Mouse (Mus musculus) gastrocnemius, postnatal 10 days (tissue): ENCODE results near the gene Ptgr1. TPM values are rescaled to one million over a fixed set of nuclear protein-coding genes. Genes with fewer than 3 reads are reported as not detected.
A peak's percentile ranks its signal among the peaks of the same experiment; 100 is the strongest.

ENCODE experiments used
- DNase-seq: peaks from one replicate; pipeline ENCODE4 v3.0.0; 2021; ENCODE audit warnings: mixed read lengths
- total RNA-seq, 2 experiments: library from RNA; stranded (reverse); gene quantifications; 2 replicates each; pipeline ENCODE4 v1.2.3; 2021

The Ptgr1 gene
- total RNA-seq, 2 experiments from 2014 or later: 4.7 to 5.1 TPM

- no peak for DNase-seq
Observed at GRCm38 (mm10) chr4:58990609-58991434, 3.9 kb upstream of the Ptgr1 start.

- no peak for DNase-seq
Observed at GRCm38 (mm10) chr4:58989303-58989898, 2.5 kb upstream of the Ptgr1 start.

- DNase-seq: peak; percentile 78
Observed at GRCm38 (mm10) chr4:58985157-58985648, 1.7 kb downstream of the Ptgr1 start.

- DNase-seq: no peak
Observed at GRCm38 (mm10) chr4:58982806-58983205, 4.1 kb downstream of the Ptgr1 start.

GRCm38 (mm10) chr4:58981421-58981820 is 5.5 kb downstream of the Ptgr1 start:
- no peak for DNase-seq

- no peak for DNase-seq
Observed at GRCm38 (mm10) chr4:58975711-58976110, 11.2 kb downstream of the Ptgr1 start.

GRCm38 (mm10) chr4:58970678-58971077 is 16.2 kb downstream of the Ptgr1 start:
- no peak for DNase-seq

- DNase-seq: no peak
Observed at GRCm38 (mm10) chr4:58965136-58965535, 21.8 kb downstream of the Ptgr1 start.

- no peak for DNase-seq
Observed at GRCm38 (mm10) chr4:58963271-58963670, 23.6 kb downstream of the Ptgr1 start.

GRCm38 (mm10) chr4:58961719-58962118 is 25.2 kb downstream of the Ptgr1 start:
- no peak for DNase-seq

GRCm38 (mm10) chr4:58952630-58953029 is 34.3 kb downstream of the Ptgr1 start:
- no peak for DNase-seq

- DNase-seq: no peak
Observed at GRCm38 (mm10) chr4:58948391-58948790, 38.5 kb downstream of the Ptgr1 start.

- DNase-seq: no peak
Observed at GRCm38 (mm10) chr4:58944695-58945094, 42.2 kb downstream of the Ptgr1 start.

- DNase-seq: no peak
Observed at GRCm38 (mm10) chr4:58944206-58944553, 42.7 kb downstream of the Ptgr1 start.

GRCm38 (mm10) chr4:58943420-58944205 is 43.3 kb downstream of the Ptgr1 start, which contains the start of gene Zkscan16:
Zkscan16 (plus strand) TSS chr4:58943628.
- DNase-seq: peak; percentile 84

- no peak for DNase-seq
Observed at GRCm38 (mm10) chr4:58942942-58943341, 44.0 kb downstream of the Ptgr1 start.

GRCm38 (mm10) chr4:58941638-58942037 is 45.3 kb downstream of the Ptgr1 start:
- no peak for DNase-seq

GRCm38 (mm10) chr4:58935846-58936245 is 51.1 kb downstream of the Ptgr1 start:
- no peak for DNase-seq

- peak; percentile 40 for DNase-seq
Observed at GRCm38 (mm10) chr4:58934746-58935476, 52.0 kb downstream of the Ptgr1 start.

GRCm38 (mm10) chr4:58934308-58934707 is 52.6 kb downstream of the Ptgr1 start:
- no peak for DNase-seq

GRCm38 (mm10) chr4:58932541-58932940 is 54.4 kb downstream of the Ptgr1 start:
- DNase-seq: no peak

GRCm38 (mm10) chr4:58927661-58928060 is 59.3 kb downstream of the Ptgr1 start:
- DNase-seq: no peak
